9 mouse cellular contexts compared by ENCODE assay signal in genomic region chr4:102087566-102088234, GRCm38 (mm10). TPM values are rescaled to one million over a fixed set of nuclear protein-coding genes. Genes with fewer than 3 reads are reported as not detected.
DNase-seq lines count a peak whose midpoint lies in the region; ATAC-seq and TF ChIP-seq lines count a peak whose summit lies in the region.
"Had no signal": no experiment of that assay in that cellular context is flagged by ENCODE, and none has a peak within 500 bp of the region (broad histone marks: within the 10 kb centered on the region; RNA-seq: fewer than 3 reads in every experiment).

No protein-coding gene starts in this region.

- H3K36me3 ChIP-seq in lung, embryonic 14.5 days (ENCODE audit: insufficient read depth): no peaks in the 10 kb centered on the region
- H3K36me3 ChIP-seq in midbrain, embryonic 12.5 days: no peaks in the 10 kb centered on the region

- under 1% methylated on average over 62 of the region's 64 CpGs for WGBS in lung, embryonic 14.5 days
- WGBS in midbrain, embryonic 12.5 days: under 1% methylated on average over 64 of the region's 64 CpGs

- peak; percentile 73 for ATAC-seq in lung, embryonic 14.5 days (ENCODE audit: insufficient read depth)
- peak; percentile 40 for ATAC-seq in granulocyte monocyte progenitor cell, adult 5-6 weeks (replicated peaks; ENCODE audit: poor library complexity, severe bottlenecking)
- peak; percentile 85 for ATAC-seq in midbrain, embryonic 12.5 days (ENCODE audit: low FRiP score, low read depth)

- intact Hi-C loops in left cerebral cortex, adult 2 months (cut with DNase I): no loop called here

- H3K4me1 ChIP-seq in lung, embryonic 14.5 days (ENCODE audit: insufficient read depth): no peaks in the 10 kb centered on the region
- peaks cover 12% of the 10 kb centered on the region for H3K4me1 ChIP-seq in midbrain, embryonic 12.5 days

- DNase-seq in lung, embryonic 14.5 days: peak; percentile 25
- DNase-seq in lung, postnatal 36 days: no peak
- peak; percentile 24 to 33 for DNase-seq in cerebellum, postnatal 4 days (ENCODE audit: low spot score in 2 of 2)
- peak; percentile 55 to 70 for DNase-seq in left cerebral cortex, adult 2 months (ENCODE audit: extremely low spot score in 1 of 2, low spot score in 2 of 2)
- DNase-seq in testis, postnatal 10 days (ENCODE audit: low spot score): peak; percentile 42
- DNase-seq in MN1 (ENCODE audit: low spot score): no peak

- peak overlapping the region; percentile 53 for H3K4me3 ChIP-seq in lung, embryonic 14.5 days (ENCODE audit: low read depth, low read length)
- peak overlapping the region; percentile 57 for H3K4me3 ChIP-seq in left cerebral cortex, adult 2 months
- peak overlapping the region; percentile 61 for H3K4me3 ChIP-seq in midbrain, embryonic 12.5 days
- H3K4me3 ChIP-seq: myocyte had no signal

- H3K4me2 ChIP-seq in lung, embryonic 14.5 days: peak overlapping the region; percentile 97
- peak overlapping the region; percentile 97 for H3K4me2 ChIP-seq in midbrain, embryonic 12.5 days (replicated peaks)

- no peak for TF ChIP-seq CTCF in lung, embryonic 14.5 days (IDR thresholded peaks at IDR 0.05; ENCODE audit: low read depth)
- TF ChIP-seq CTCF in left cerebral cortex, adult 2 months (IDR thresholded peaks at IDR 0.05): no peak

- peak overlapping the region; percentile 44 for H3K9ac ChIP-seq in lung, embryonic 14.5 days
- H3K9ac ChIP-seq in midbrain, embryonic 12.5 days (replicated peaks): peak overlapping the region; percentile 49

- no peaks in the 10 kb centered on the region for H3K9me3 ChIP-seq in lung, embryonic 14.5 days (ENCODE audit: low read depth, low read length)
- H3K9me3 ChIP-seq in midbrain, embryonic 12.5 days: no peaks in the 10 kb centered on the region

- H3K27ac ChIP-seq in lung, embryonic 14.5 days (ENCODE audit: low read depth): no peak overlapping the region
- peak overlapping the region; percentile 92 for H3K27ac ChIP-seq in left cerebral cortex, adult 2 months
- no peak overlapping the region for H3K27ac ChIP-seq in midbrain, embryonic 12.5 days (replicated peaks)

- H3K27me3 ChIP-seq in lung, embryonic 14.5 days (ENCODE audit: insufficient read depth, low read length): peaks cover 28% of the 10 kb centered on the region; the same call in 1 of the 2 replicates
- peaks cover 29% of the 10 kb centered on the region for H3K27me3 ChIP-seq in midbrain, embryonic 12.5 days

RNA-seq across cellular contexts. Expression of gene Pde4b, which starts 0.4 kb away (rescaled TPM):
- polyA plus RNA-seq in lung, embryonic 14.5 days (2014; fragmentation: Nextera tagmentation; extraction: Ambion mirVana): 25.7 and 28.3 TPM in 2 replicates
- total RNA-seq in granulocyte monocyte progenitor cell, adult 5-6 weeks (2014; fragmentation: Nextera tagmentation): 6.1 and 11.4 TPM in 2 replicates
- total RNA-seq in granulocyte monocyte progenitor cell, adult 5-6 weeks (2017): 10.3 and 16.2 TPM in 2 replicates
- total RNA-seq in left cerebral cortex, adult 2 months (2021): 100 to 1,000 TPM; 123 to 127 TPM
- 9.9 and 11.7 TPM in 2 replicates for polyA plus RNA-seq in midbrain, embryonic 12.5 days (2016; fragmentation: Nextera tagmentation; extraction: Ambion mirVana)

Comparison
In these comparisons a context has a peak if more than half of its experiments do, and no peak if none do; other contexts are left out.
1. DNase-seq: peak in lung, embryonic 14.5 days (single experiment), cerebellum, postnatal 4 days (2 of 2), left cerebral cortex, adult 2 months (2 of 2) and testis, postnatal 10 days (single experiment); none in lung, postnatal 36 days (single experiment) and MN1 (single experiment).
2. RNA of gene Pde4b, which starts 0.4 kb away (total RNA-seq): 123 to 127 TPM in left cerebral cortex, adult 2 months; 6.1 to 16.2 TPM in granulocyte monocyte progenitor cell, adult 5-6 weeks; every median in the first group is over 4 times any median in the second.
3. Peak in every context shown above with its lines, with median percentiles within 50 percentile points of each other: ATAC-seq and H3K4me3 ChIP-seq.